Mouse (Mus musculus) heart, embryonic 15.5 days (tissue): ENCODE data around the gene Espl1. TPM values are rescaled to one million over a fixed set of nuclear protein-coding genes. Genes with fewer than 3 reads are reported as not detected.
A peak's percentile ranks its signal among the peaks of the same experiment; 100 is the strongest.

Experiments
- ATAC-seq: fragments of 200-750 bp; cut with Nextera tagmentation; replicated peaks from 2 replicates; pipeline ENCODE4 v1.8.0; 2017; ENCODE audit warnings: low read depth, moderate TSS enrichment; ENCODE audit not compliant: insufficient number of reproducible peaks, insufficient read depth, low FRiP score
- H3K27ac ChIP-seq: fragments of 300-500 bp; sonication (generic); 2 replicates; pipeline ENCODE4 v1.5.1; 2015; ENCODE audit warnings: mild to moderate bottlenecking, inconsistent platforms
- H3K27me3 ChIP-seq: fragments of 300-500 bp; sonication (generic); 2 replicates; pipeline ENCODE4 v1.6.1; 2015; ENCODE audit warnings: inconsistent platforms
- H3K36me3 ChIP-seq: fragments of 300-500 bp; sonication (generic); 2 replicates; pipeline ENCODE4 v1.6.1; 2015; ENCODE audit warnings: mild to moderate bottlenecking, inconsistent platforms
- H3K4me1 ChIP-seq: fragments of 300-500 bp; sonication (generic); replicated peaks from 2 replicates; pipeline ENCODE4 v1.6.1; 2015; ENCODE audit warnings: inconsistent platforms
- H3K4me2 ChIP-seq: fragments of 300-500 bp; sonication (generic); 2 replicates; pipeline ENCODE4 v1.6.1; 2015; ENCODE audit warnings: inconsistent platforms, mild to moderate bottlenecking, moderate library complexity
- H3K4me3 ChIP-seq: fragments of 300-500 bp; sonication (generic); 2 replicates; pipeline ENCODE4 v1.5.1; 2015; ENCODE audit warnings: mild to moderate bottlenecking, inconsistent platforms
- H3K9ac ChIP-seq: fragments of 300-500 bp; sonication (generic); 2 replicates; pipeline ENCODE4 v1.6.1; 2015; ENCODE audit warnings: mild to moderate bottlenecking, inconsistent platforms
- H3K9me3 ChIP-seq: fragments of 300-500 bp; sonication (generic); replicated peaks from 2 replicates; pipeline ENCODE4 v1.6.1; 2016; ENCODE audit warnings: inconsistent platforms
- WGBS: fragments of 180-500 bp; shearing (Covaris S2); methylation state at CpG from one replicate; pipeline ENCODE4 v1.1.7; 2015; ENCODE audit warnings: mixed read lengths; 5-methylcytosine and 5-hydroxymethylcytosine counted together
- polyA plus RNA-seq: library from polyadenylated mRNA; unstranded; fragments of >200 nt; fragmentation: Nextera tagmentation; extraction: Ambion mirVana; gene quantifications from 2 replicates; pipeline ENCODE4 v1.2.1, GENCODE M21; 2015

The Espl1 gene
- polyA plus RNA-seq, 1 experiment from 2014 or later, result 14.7 TPM

- Histone ChIP-seq H3K27ac (peak within 1 kb of the TSS; percentile 83), H3K9ac (peak within 1 kb of the TSS; percentile 73), H3K4me2 (peak within 1 kb of the TSS; percentile 71), H3K4me3 (peak within 1 kb of the TSS; percentile 69), H3K27me3 (no peaks in the 10 kb centered on the region), H3K4me1 (peaks cover 21% of the 10 kb centered on the region), H3K9me3 (no peaks in the 10 kb centered on the region), H3K36me3 (peaks cover 13% of the 10 kb centered on the region)
- 1% methylated on average over 59 of the region's 65 CpGs for WGBS
- peak; percentile 96 for ATAC-seq
Observed at GRCm38 (mm10) chr15:102279092-102279782, 16.8 kb upstream of the Espl1 start, which contains the start of gene Mfsd5. Gene Mfsd5, plus strand, starts transcription at chr15:102279454.

- peak overlapping the region; percentile 73 for H3K9ac ChIP-seq
- ATAC-seq, result no peak
- no peaks in the 10 kb centered on the region for H3K27me3 ChIP-seq
- H3K36me3 ChIP-seq, result peaks cover 13% of the 10 kb centered on the region
- H3K4me3 ChIP-seq, result peak overlapping the region; percentile 69
- H3K4me1 ChIP-seq, result peaks cover 21% of the 10 kb centered on the region
- 23% methylated on average over 13 of the region's 13 CpGs for WGBS
- H3K4me2 ChIP-seq, result peak overlapping the region; percentile 71
- H3K9me3 ChIP-seq, result no peaks in the 10 kb centered on the region
- peak overlapping the region; percentile 83 for H3K27ac ChIP-seq
Observed at GRCm38 (mm10) chr15:102279783-102280520, 16.1 kb upstream of the Espl1 start.

- Histone ChIP-seq H3K9me3 (no peaks in the 10 kb centered on the region), H3K4me2 (peak overlapping the region; percentile 71), H3K4me3 (peak overlapping the region; percentile 69; the same call in 1 of the 2 replicates), H3K9ac (no peak overlapping the region), H3K4me1 (peaks cover 21% of the 10 kb centered on the region), H3K36me3 (peaks cover 13% of the 10 kb centered on the region), H3K27me3 (no peaks in the 10 kb centered on the region), H3K27ac (no peak overlapping the region)
- 94% methylated on average over 19 of the region's 19 CpGs for WGBS
- no peak for ATAC-seq
Observed at GRCm38 (mm10) chr15:102280623-102281022, 15.4 kb upstream of the Espl1 start.

- no peak overlapping the region for H3K9ac ChIP-seq
- WGBS, result 64% methylated on average over 8 of the region's 8 CpGs
- H3K4me2 ChIP-seq, result no peak overlapping the region
- peaks cover 21% of the 10 kb centered on the region for H3K4me1 ChIP-seq
- H3K27me3 ChIP-seq, result no peaks in the 10 kb centered on the region
- no peak for ATAC-seq
- no peaks in the 10 kb centered on the region for H3K9me3 ChIP-seq
- peaks cover 13% of the 10 kb centered on the region for H3K36me3 ChIP-seq
- no peak overlapping the region for H3K4me3 ChIP-seq
- H3K27ac ChIP-seq, result no peak overlapping the region
Observed at GRCm38 (mm10) chr15:102282463-102283292, 13.4 kb upstream of the Espl1 start.

GRCm38 (mm10) chr15:102283648-102284047 is 12.4 kb upstream of the Espl1 start:
- H3K9me3 ChIP-seq, result no peaks in the 10 kb centered on the region
- no peak overlapping the region for H3K4me3 ChIP-seq
- ATAC-seq, result no peak
- H3K4me1 ChIP-seq, result peaks cover 20% of the 10 kb centered on the region
- no peak overlapping the region for H3K4me2 ChIP-seq
- H3K36me3 ChIP-seq, result peaks cover 13% of the 10 kb centered on the region
- 53% methylated on average over 3 of the region's 3 CpGs for WGBS
- no peak overlapping the region for H3K27ac ChIP-seq
- no peaks in the 10 kb centered on the region for H3K27me3 ChIP-seq
- no peak overlapping the region for H3K9ac ChIP-seq

GRCm38 (mm10) chr15:102287395-102287794 is 8.7 kb upstream of the Espl1 start:
- Histone ChIP-seq H3K9ac (no peak overlapping the region), H3K4me3 (no peak overlapping the region), H3K27ac (no peak overlapping the region), H3K4me2 (no peak overlapping the region), H3K4me1 (no peaks in the 10 kb centered on the region), H3K27me3 (no peaks in the 10 kb centered on the region), H3K9me3 (no peaks in the 10 kb centered on the region), H3K36me3 (0 out of 2 replicates have a peak, but pooled peaks cover 3% of the 10 kb centered on the region)
- ATAC-seq, result no peak

GRCm38 (mm10) chr15:102296368-102297006 is 421 bp downstream of the Espl1 start:
- peak overlapping the region; percentile 98 for H3K4me2 ChIP-seq
- 0 out of 2 replicates have a peak overlapping the region, but pooled peaks have one; percentile 24 for H3K27ac ChIP-seq
- H3K9me3 ChIP-seq, result no peaks in the 10 kb centered on the region
- peaks cover 25% of the 10 kb centered on the region for H3K36me3 ChIP-seq
- peaks cover 13% of the 10 kb centered on the region for H3K4me1 ChIP-seq
- H3K9ac ChIP-seq, result peak overlapping the region; percentile 68
- ATAC-seq, result peak; percentile 24; the same call in 1 of the 2 replicates
- 4% methylated on average over 24 of the region's 24 CpGs for WGBS
- peak overlapping the region; percentile 89 for H3K4me3 ChIP-seq
- no peaks in the 10 kb centered on the region for H3K27me3 ChIP-seq

GRCm38 (mm10) chr15:102302542-102302941 is 6.5 kb downstream of the Espl1 start:
- H3K27ac ChIP-seq, result peak overlapping the region; percentile 52
- no peak overlapping the region for H3K4me2 ChIP-seq
- no peaks in the 10 kb centered on the region for H3K27me3 ChIP-seq
- H3K9ac ChIP-seq, result no peak overlapping the region
- H3K9me3 ChIP-seq, result no peaks in the 10 kb centered on the region
- ATAC-seq, result peak; percentile 84
- peaks cover 9% of the 10 kb centered on the region for H3K4me1 ChIP-seq
- 33% methylated on average over 6 of the region's 6 CpGs for WGBS
- H3K36me3 ChIP-seq, result peaks cover 61% of the 10 kb centered on the region
- no peak overlapping the region for H3K4me3 ChIP-seq

- Histone ChIP-seq H3K4me1 (no peaks in the 10 kb centered on the region; the same call in 1 of the 2 replicates), H3K9ac (no peak overlapping the region), H3K27me3 (no peaks in the 10 kb centered on the region), H3K4me2 (no peak overlapping the region), H3K36me3 (peaks cover 66% of the 10 kb centered on the region), H3K27ac (no peak overlapping the region), H3K9me3 (no peaks in the 10 kb centered on the region), H3K4me3 (no peak overlapping the region)
- ATAC-seq, result no peak
- WGBS, result 85% methylated on average over 9 of the region's 9 CpGs
Observed at GRCm38 (mm10) chr15:102308717-102309116, 12.7 kb downstream of the Espl1 start.

- no peak overlapping the region for H3K4me3 ChIP-seq
- peak; percentile 55; the same call in 1 of the 2 replicates for ATAC-seq
- H3K27ac ChIP-seq, result no peak overlapping the region
- no peak overlapping the region for H3K4me2 ChIP-seq
- H3K9ac ChIP-seq, result no peak overlapping the region
- 59% methylated on average over 10 of the region's 10 CpGs for WGBS
- H3K4me1 ChIP-seq, result no peaks in the 10 kb centered on the region; the same call in 1 of the 2 replicates
- H3K27me3 ChIP-seq, result no peaks in the 10 kb centered on the region
- peaks cover 64% of the 10 kb centered on the region for H3K36me3 ChIP-seq
- no peaks in the 10 kb centered on the region for H3K9me3 ChIP-seq
Observed at GRCm38 (mm10) chr15:102310074-102310845, 14.2 kb downstream of the Espl1 start.
